Mouse (Mus musculus) G1E-ER4 (cell line): Measurements from ENCODE around the gene Oxld1. TPM values are rescaled to one million over a fixed set of nuclear protein-coding genes. Genes with fewer than 3 reads are reported as not detected.

ENCODE experiments used
- GATA1 ChIP-seq: IDR thresholded peaks from one replicate; pipeline ENCODE4 v1.8.0; 2012; ENCODE audit warnings: low read length, inconsistent platforms
- polyA plus RNA-seq: library from polyadenylated mRNA; stranded (reverse); fragments of >175 nt; gene quantifications from 2 replicates; pipeline ENCODE4 v1.2.3, GENCODE M21; 2012

The Oxld1 gene
- polyA plus RNA-seq, 1 experiment = 22.7 TPM

GRCm38 (mm10) chr11:120454965-120455364, 2.9 kb downstream of the Oxld1 start:
- TF ChIP-seq GATA1 = no peak

- no peak for TF ChIP-seq GATA1
Observed at GRCm38 (mm10) chr11:120453306-120453705, 4.6 kb downstream of the Oxld1 start, which contains the start of gene Pde6g. Pde6g (minus strand) TSS chr11:120453500.

- TF ChIP-seq GATA1 = no peak
Observed at GRCm38 (mm10) chr11:120452246-120452645, 5.6 kb downstream of the Oxld1 start.

GRCm38 (mm10) chr11:120447179-120447578, 10.7 kb downstream of the Oxld1 start:
- no peak for TF ChIP-seq GATA1

- TF ChIP-seq GATA1 = no peak
Observed at GRCm38 (mm10) chr11:120445475-120445874, 12.4 kb downstream of the Oxld1 start.

- TF ChIP-seq GATA1 = no peak
Observed at GRCm38 (mm10) chr11:120444106-120444505, 13.8 kb downstream of the Oxld1 start.

- no peak for TF ChIP-seq GATA1
Observed at GRCm38 (mm10) chr11:120442765-120443280, 15.0 kb downstream of the Oxld1 start.

GRCm38 (mm10) chr11:120442344-120442743, 15.5 kb downstream of the Oxld1 start, which contains the start of gene Tspan10:
Tspan10 (plus strand) TSS chr11:120442644.
- no peak for TF ChIP-seq GATA1

- no peak for TF ChIP-seq GATA1
Observed at GRCm38 (mm10) chr11:120437857-120438385, 19.9 kb downstream of the Oxld1 start.

- TF ChIP-seq GATA1 = no peak
Observed at GRCm38 (mm10) chr11:120437152-120437856, 20.6 kb downstream of the Oxld1 start, which contains the start of gene Nploc4. Nploc4 (minus strand) TSS chr11:120437708.

GRCm38 (mm10) chr11:120426727-120427126, 31.1 kb downstream of the Oxld1 start:
- no peak for TF ChIP-seq GATA1

- no peak for TF ChIP-seq GATA1
Observed at GRCm38 (mm10) chr11:120423569-120424295, 34.1 kb downstream of the Oxld1 start.

GRCm38 (mm10) chr11:120422651-120423568, 35.0 kb downstream of the Oxld1 start:
- TF ChIP-seq GATA1 = no peak

- no peak for TF ChIP-seq GATA1
Observed at GRCm38 (mm10) chr11:120418592-120418991, 39.3 kb downstream of the Oxld1 start.

- TF ChIP-seq GATA1 = no peak
Observed at GRCm38 (mm10) chr11:120417852-120418251, 40.0 kb downstream of the Oxld1 start.

Other genes starting within 250 kb of the Oxld1 start
- gene Bahcc1, start 225.1 kb downstream of the Oxld1 start, polyA plus RNA-seq = 0.12 TPM in 2 replicates
- gene Actg1, start 109.5 kb downstream of the Oxld1 start, polyA plus RNA-seq = 103 and 191 TPM in 2 replicates
- not detected in 2 replicates for gene Fscn2, start 96.5 kb downstream of the Oxld1 start, polyA plus RNA-seq
- gene Faap100, start 79.3 kb downstream of the Oxld1 start, polyA plus RNA-seq = 28.1 and 30.6 TPM in 2 replicates
- 55.2 and 115 TPM in 2 replicates for gene Nploc4, start 20.4 kb downstream of the Oxld1 start, polyA plus RNA-seq
- gene Tspan10, start 15.4 kb downstream of the Oxld1 start, polyA plus RNA-seq = not detected in 2 replicates
- gene Pde6g, start 4.6 kb downstream of the Oxld1 start, polyA plus RNA-seq = 0.17 and 0.31 TPM in 2 replicates
- gene Ccdc137, start within 50 bp of the Oxld1 start, polyA plus RNA-seq = 50.2 and 76.0 TPM in 2 replicates
- gene Arl16, start 9.5 kb upstream of the Oxld1 start, polyA plus RNA-seq = 26.9 and 44.9 TPM in 2 replicates
- 600 and 743 TPM in 2 replicates for gene Mrpl12, start 26.5 kb upstream of the Oxld1 start, polyA plus RNA-seq
- gene Slc25a10, start 33.8 kb upstream of the Oxld1 start, polyA plus RNA-seq = 74.6 and 83.7 TPM in 2 replicates
- not detected in 2 replicates for gene Gcgr, start 72.6 kb upstream of the Oxld1 start, polyA plus RNA-seq
- 170 and 215 TPM in 2 replicates for gene Mcrip1, start 91.7 kb upstream of the Oxld1 start, polyA plus RNA-seq
- not detected in 2 replicates for gene Ppp1r27, start 93.1 kb upstream of the Oxld1 start, polyA plus RNA-seq
- 559 and 642 TPM in 2 replicates for gene P4hb, start 115.2 kb upstream of the Oxld1 start, polyA plus RNA-seq
- 1,177 and 1,217 TPM in 2 replicates for gene Arhgdia, start 123.6 kb upstream of the Oxld1 start, polyA plus RNA-seq
- gene Alyref, start 140.3 kb upstream of the Oxld1 start, polyA plus RNA-seq = 539 and 588 TPM in 2 replicates
- gene Anapc11, start 140.4 kb upstream of the Oxld1 start, polyA plus RNA-seq = 200 and 289 TPM in 2 replicates
- 1.7 and 2.3 TPM in 2 replicates for gene Npb, start 150.4 kb upstream of the Oxld1 start, polyA plus RNA-seq
- gene Pcyt2, start 159.9 kb upstream of the Oxld1 start, polyA plus RNA-seq = 149 and 196 TPM in 2 replicates
- 108 and 170 TPM in 2 replicates for gene Sirt7, start 167.2 kb upstream of the Oxld1 start, polyA plus RNA-seq
- 44.0 and 52.0 TPM in 2 replicates for gene Mafg, start 175.5 kb upstream of the Oxld1 start, polyA plus RNA-seq
- 1.8 and 3.2 TPM in 2 replicates for gene Pycr1, start 185.7 kb upstream of the Oxld1 start, polyA plus RNA-seq
- gene Myadml2, start 190.1 kb upstream of the Oxld1 start, polyA plus RNA-seq = not detected in 2 replicates
- not detected in 2 replicates for gene Notum, start 203.1 kb upstream of the Oxld1 start, polyA plus RNA-seq
- gene Aspscr1, start 214.9 kb upstream of the Oxld1 start, polyA plus RNA-seq = 215 and 275 TPM in 2 replicates